Mouse (Mus musculus) intestine, embryonic 14.5 days (tissue): ENCODE data around the gene Gm49380. TPM values are rescaled to one million over a fixed set of nuclear protein-coding genes. Genes with fewer than 3 reads are reported as not detected.

Experiments
- ATAC-seq: fragments of 200-750 bp; cut with Nextera tagmentation; replicated peaks from 2 replicates; pipeline ENCODE4 v1.8.0; 2017; ENCODE audit warnings: low read depth, moderate number of reproducible peaks, moderate TSS enrichment, moderate library complexity; ENCODE audit not compliant: low FRiP score, low TSS enrichment
- DNase-seq: peaks from one replicate; pipeline ENCODE4 v3.0.0-alpha.2; 2018; ENCODE audit warnings: low spot score
- H3K27ac ChIP-seq: fragments of 300-500 bp; sonication (generic); 2 replicates; pipeline ENCODE4 v1.5.1; 2014; ENCODE audit warnings: low read depth, mild to moderate bottlenecking, control low read depth
- H3K27me3 ChIP-seq: fragments of 300-500 bp; sonication (generic); replicated peaks from 2 replicates; pipeline ENCODE4 v1.6.1; 2014; ENCODE audit warnings: low read length, control low read depth; ENCODE audit not compliant: control insufficient read depth, insufficient read depth
- H3K36me3 ChIP-seq: fragments of 300-500 bp; sonication (generic); 2 replicates; pipeline ENCODE4 v1.6.1; 2014; ENCODE audit warnings: low read length, control low read depth; ENCODE audit not compliant: control insufficient read depth, insufficient read depth
- H3K4me1 ChIP-seq: fragments of 300-500 bp; sonication (generic); replicated peaks from 2 replicates; pipeline ENCODE4 v1.6.1; 2014; ENCODE audit warnings: low read length, control low read depth, mixed read lengths; ENCODE audit not compliant: control insufficient read depth, insufficient read depth
- H3K4me2 ChIP-seq: fragments of 300-500 bp; sonication (generic); 2 replicates; pipeline ENCODE4 v1.6.1; 2014; ENCODE audit warnings: low read length
- H3K4me3 ChIP-seq: fragments of 300-500 bp; sonication (generic); 2 replicates; pipeline ENCODE4 v1.5.1; 2014; ENCODE audit warnings: low read depth, low read length, control low read depth, mixed read lengths
- H3K9ac ChIP-seq: fragments of 300-500 bp; sonication (generic); 2 replicates; pipeline ENCODE4 v1.6.1; 2014; ENCODE audit warnings: mild to moderate bottlenecking, low read length
- H3K9me3 ChIP-seq: fragments of 300-500 bp; sonication (generic); 2 replicates; pipeline ENCODE4 v1.6.1; 2016; ENCODE audit warnings: low read length, control low read depth; ENCODE audit not compliant: control insufficient read depth
- WGBS: fragments of 180-500 bp; shearing (Covaris S2); extraction: QIAGEN DNeasy Blood & Tissue Kit; methylation state at CpG from one replicate; pipeline ENCODE4 v1.1.7; 2014; 5-methylcytosine and 5-hydroxymethylcytosine counted together
- polyA plus RNA-seq: library from polyadenylated mRNA; unstranded; fragments of >200 nt; fragmentation: Nextera tagmentation; extraction: Ambion mirVana; gene quantifications from 2 replicates; pipeline ENCODE4 v1.2.1, GENCODE M21; 2014

Gene Gm49380
- polyA plus RNA-seq, 1 experiment from 2014 or later, result 0.14 TPM

DNA sequence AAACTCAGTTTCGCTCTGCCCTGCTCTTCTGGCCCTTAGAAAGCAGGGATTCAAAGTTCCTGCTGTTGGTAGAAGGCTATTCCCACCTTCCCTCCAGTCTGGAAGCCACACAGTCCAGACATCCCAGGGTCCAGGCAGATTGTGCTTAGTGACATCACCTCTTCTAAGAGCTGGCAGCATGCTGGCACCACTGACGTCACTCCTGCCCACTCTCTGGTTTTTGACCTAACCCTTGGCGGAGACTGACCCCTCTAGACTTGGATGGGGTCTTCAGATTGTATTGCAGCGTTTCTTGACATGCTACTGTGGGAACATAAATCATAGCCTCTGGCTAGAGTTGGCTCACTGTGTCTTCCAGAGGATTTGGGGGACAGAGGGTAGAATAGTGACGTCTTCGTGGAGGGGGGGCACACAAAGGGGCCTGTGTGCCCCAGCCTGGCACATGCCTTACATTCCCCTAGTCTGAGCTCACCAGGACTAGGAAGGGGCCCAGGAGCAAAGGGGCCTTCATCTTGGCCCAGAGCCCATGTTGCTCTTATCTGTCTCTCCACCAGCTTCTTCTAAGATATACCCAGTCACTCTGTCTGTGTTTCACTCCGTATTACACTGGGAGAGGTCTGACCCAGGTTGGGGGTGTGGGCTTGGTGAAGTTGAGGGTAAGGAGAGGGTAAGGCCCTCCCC lies 22.6 kb upstream of the Gm49380 start:
- no peak for ATAC-seq
- peak overlapping the region; percentile 75; the same call in 1 of the 2 replicates for H3K27ac ChIP-seq
- peaks cover 19% of the 10 kb centered on the region; the same call in 1 of the 2 replicates for H3K27me3 ChIP-seq
- peaks cover 38% of the 10 kb centered on the region for H3K4me1 ChIP-seq
- peak overlapping the region; percentile 60 for H3K4me3 ChIP-seq
- DNase-seq, result no peak
- WGBS, result 42% methylated on average over 7 of the region's 7 CpGs
- peak overlapping the region; percentile 62 for H3K9ac ChIP-seq
- H3K4me2 ChIP-seq, result peak overlapping the region; percentile 56
- peaks cover 28% of the 10 kb centered on the region for H3K36me3 ChIP-seq
- H3K9me3 ChIP-seq, result no peaks in the 10 kb centered on the region

DNA sequence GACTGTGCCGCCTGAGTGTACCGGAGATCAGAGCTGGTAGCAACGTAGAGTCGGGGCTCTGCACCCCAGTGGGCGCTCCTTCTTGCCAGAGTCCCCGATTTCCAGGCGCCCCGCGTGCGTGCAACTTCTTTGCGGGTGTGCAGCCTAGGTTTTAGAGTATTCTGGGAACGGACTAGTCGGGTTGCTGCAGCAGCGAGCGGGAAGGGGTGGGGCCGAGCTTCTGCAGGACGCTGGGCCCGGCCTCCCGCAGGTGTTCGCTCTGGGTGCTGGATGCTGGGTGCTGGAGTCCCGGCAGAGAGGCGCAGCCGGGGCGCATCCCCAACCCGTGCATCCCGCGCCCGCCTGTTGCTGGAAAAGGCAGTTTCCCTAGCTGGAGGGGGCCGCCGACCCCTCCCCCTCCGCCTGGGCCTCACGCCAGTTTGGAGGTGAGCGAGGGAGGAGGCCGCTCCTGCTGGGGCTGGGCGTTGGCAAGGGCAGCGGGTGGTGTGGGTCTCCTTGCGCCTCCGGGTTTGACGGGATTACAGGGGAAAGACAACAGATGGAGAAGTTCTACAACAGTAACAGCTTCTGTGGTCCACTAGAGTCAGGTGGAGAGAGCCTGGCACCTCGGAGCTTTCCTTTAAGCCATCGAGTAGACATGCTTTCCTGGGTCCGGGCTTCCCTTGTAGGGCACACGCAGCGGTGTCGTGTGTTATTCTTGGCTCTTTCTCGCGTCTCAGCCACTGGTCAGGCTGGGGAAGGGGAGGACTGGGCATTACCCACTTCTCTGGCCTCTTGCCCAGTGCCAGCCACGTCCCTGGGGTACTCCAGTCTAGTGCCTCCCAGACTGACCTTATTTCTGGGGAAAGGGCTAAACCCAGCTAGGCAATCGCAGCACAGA lies 21.8 kb upstream of the Gm49380 start:
- 3% methylated on average over 49 of the region's 49 CpGs for WGBS
- peaks cover 21% of the 10 kb centered on the region for H3K36me3 ChIP-seq
- H3K27ac ChIP-seq, result peak overlapping the region; percentile 75
- H3K4me2 ChIP-seq, result peak overlapping the region; percentile 56
- peak overlapping the region; percentile 62 for H3K9ac ChIP-seq
- peaks cover 19% of the 10 kb centered on the region; the same call in 1 of the 2 replicates for H3K27me3 ChIP-seq
- ATAC-seq (peak; percentile 16; the same call in 1 of the 2 replicates), DNase-seq (peak; percentile 85)
- H3K4me1 ChIP-seq, result peaks cover 45% of the 10 kb centered on the region
- peak overlapping the region; percentile 60 for H3K4me3 ChIP-seq
- no peaks in the 10 kb centered on the region for H3K9me3 ChIP-seq

DNA sequence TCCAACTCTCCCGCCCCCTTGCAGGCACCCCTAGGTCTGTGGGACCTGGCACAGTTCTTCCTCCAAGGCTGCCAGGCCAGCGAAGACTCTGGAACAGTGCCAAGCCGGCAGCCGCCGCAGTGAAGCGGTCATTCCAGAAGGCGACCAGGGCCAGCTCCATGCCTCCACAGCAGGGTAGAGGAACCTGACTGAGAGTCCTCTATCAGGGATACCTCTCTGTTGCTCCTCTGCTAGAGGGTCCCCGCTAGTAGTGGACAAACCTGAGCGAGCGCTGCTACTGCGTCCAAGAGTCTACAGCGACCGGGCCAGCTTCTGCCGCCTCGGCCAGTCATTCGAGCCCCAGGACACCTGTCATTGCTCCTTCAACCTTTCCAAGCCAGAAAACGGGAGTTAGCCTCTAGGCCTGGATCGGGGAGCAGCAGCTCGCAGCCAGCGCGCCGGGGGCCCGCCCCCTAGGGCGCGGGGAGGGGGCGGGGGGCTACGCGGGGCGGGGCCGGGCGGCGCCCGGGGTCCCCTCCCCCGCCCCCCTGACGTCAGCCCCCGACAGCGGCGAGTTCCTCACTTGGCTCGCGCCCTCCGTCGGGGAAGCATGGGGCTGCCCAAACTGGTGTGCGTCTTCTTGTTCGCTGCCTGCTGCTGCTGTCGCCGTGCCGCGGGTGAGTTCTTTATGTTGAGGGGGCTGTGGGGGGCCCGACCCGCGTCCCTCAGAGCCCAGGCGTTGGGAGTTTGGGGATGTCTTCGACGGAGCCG lies 21.0 kb upstream of the Gm49380 start, which contains the start of gene Mcam:
Gene Mcam (plus strand): TSS at position 369 of the 750 bp plus-strand sequence.
- H3K9me3 ChIP-seq, result no peaks in the 10 kb centered on the region
- H3K27ac ChIP-seq, result peak within 1 kb of the TSS; percentile 75
- H3K4me1 ChIP-seq, result peaks cover 52% of the 10 kb centered on the region
- ATAC-seq (peak; percentile 64), DNase-seq (peak; percentile 81)
- H3K36me3 ChIP-seq, result peaks cover 12% of the 10 kb centered on the region
- peak within 1 kb of the TSS; percentile 60 for H3K4me3 ChIP-seq
- H3K27me3 ChIP-seq, result peaks cover 19% of the 10 kb centered on the region; the same call in 1 of the 2 replicates
- H3K9ac ChIP-seq, result peak within 1 kb of the TSS; percentile 62
- H3K4me2 ChIP-seq, result peak within 1 kb of the TSS; percentile 56
- WGBS, result 2% methylated on average over 34 of the region's 55 CpGs

DNA sequence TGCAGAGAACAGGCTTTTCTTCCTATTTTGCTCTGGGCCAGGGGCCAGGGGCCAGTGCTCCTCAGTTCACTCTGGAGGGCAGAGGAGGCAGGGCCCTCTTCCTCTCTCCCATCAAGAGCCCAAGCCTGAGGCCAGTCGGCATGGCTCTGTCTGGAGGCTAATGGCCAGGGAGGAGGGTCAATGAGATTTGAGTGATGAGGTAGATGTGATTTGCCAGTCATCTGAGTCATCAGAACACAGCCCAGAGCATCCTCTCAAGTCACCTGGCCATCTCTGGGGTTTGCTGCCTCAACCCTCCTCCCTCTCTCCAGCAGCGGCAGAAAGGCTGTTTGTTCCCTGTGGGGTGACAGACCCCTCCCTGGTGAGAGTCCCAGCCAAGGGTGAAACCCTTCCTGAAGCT lies 20.0 kb upstream of the Gm49380 start:
- peak overlapping the region; percentile 56 for H3K4me2 ChIP-seq
- H3K27ac ChIP-seq, result peak overlapping the region; percentile 75; the same call in 1 of the 2 replicates
- 17% methylated on average over 2 of the region's 2 CpGs for WGBS
- no peak for DNase-seq
- peaks cover 19% of the 10 kb centered on the region; the same call in 1 of the 2 replicates for H3K27me3 ChIP-seq
- H3K4me1 ChIP-seq, result peaks cover 54% of the 10 kb centered on the region
- no peak for ATAC-seq
- H3K9ac ChIP-seq, result 0 out of 2 replicates have a peak overlapping the region, but pooled peaks have one; percentile 3
- no peaks in the 10 kb centered on the region for H3K9me3 ChIP-seq
- peak overlapping the region; percentile 60 for H3K4me3 ChIP-seq
- H3K36me3 ChIP-seq, result peaks cover 4% of the 10 kb centered on the region; the same call in 1 of the 2 replicates

DNA sequence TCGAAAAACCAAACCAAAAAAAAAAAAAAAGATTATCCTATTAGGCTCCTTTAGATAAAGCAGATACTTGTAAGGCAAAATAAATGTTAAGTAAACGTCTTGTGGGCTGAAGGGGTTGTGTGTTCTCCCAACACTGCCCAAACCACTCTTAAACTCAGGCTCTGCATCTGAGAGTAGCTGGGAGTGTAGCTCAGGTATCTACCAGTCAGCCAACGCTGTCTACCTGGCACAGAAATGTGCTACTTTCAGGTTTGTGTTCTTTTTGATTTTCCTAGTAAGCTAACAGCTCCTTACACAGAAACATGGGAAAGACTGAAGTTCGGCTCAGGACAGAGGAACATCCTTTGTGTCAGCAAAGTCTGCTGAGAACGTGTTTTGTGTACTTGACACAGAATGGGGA lies 18.9 kb upstream of the Gm49380 start:
- Histone ChIP-seq H3K4me1 (peaks cover 54% of the 10 kb centered on the region), H3K27me3 (peaks cover 19% of the 10 kb centered on the region; the same call in 1 of the 2 replicates), H3K36me3 (peaks cover 2% of the 10 kb centered on the region; the same call in 1 of the 2 replicates), H3K9me3 (no peaks in the 10 kb centered on the region), H3K4me3 (no peak overlapping the region), H3K27ac (no peak overlapping the region), H3K9ac (no peak overlapping the region), H3K4me2 (no peak overlapping the region)
- 56% methylated on average over 5 of the region's 5 CpGs for WGBS
- no peak for ATAC-seq
- DNase-seq, result no peak

DNA sequence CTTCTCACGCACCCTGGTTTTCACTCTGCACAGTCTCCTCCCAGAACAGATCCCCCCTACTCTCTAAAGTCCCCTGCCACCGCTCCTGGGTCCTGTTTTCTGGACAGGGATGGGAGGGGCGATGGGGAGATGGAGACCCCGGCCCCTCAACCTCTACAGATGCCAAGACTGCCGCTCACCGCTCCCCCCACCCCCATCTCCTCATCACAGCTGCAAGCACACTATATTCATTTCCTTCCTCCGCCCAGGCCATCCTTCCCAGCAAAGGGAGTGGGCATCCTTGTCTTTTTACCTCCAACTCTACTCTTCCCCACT lies 17.9 kb upstream of the Gm49380 start:
- Histone ChIP-seq H3K27me3 (peaks cover 19% of the 10 kb centered on the region; the same call in 1 of the 2 replicates), H3K36me3 (no peaks in the 10 kb centered on the region), H3K4me2 (peak overlapping the region; percentile 81; the same call in 1 of the 2 replicates), H3K9ac (no peak overlapping the region), H3K4me1 (peaks cover 55% of the 10 kb centered on the region), H3K9me3 (no peaks in the 10 kb centered on the region), H3K4me3 (no peak overlapping the region), H3K27ac (peak overlapping the region; percentile 89; the same call in 1 of the 2 replicates)
- DNase-seq, result no peak
- ATAC-seq, result no peak
- 43% methylated on average over 7 of the region's 7 CpGs for WGBS

DNA sequence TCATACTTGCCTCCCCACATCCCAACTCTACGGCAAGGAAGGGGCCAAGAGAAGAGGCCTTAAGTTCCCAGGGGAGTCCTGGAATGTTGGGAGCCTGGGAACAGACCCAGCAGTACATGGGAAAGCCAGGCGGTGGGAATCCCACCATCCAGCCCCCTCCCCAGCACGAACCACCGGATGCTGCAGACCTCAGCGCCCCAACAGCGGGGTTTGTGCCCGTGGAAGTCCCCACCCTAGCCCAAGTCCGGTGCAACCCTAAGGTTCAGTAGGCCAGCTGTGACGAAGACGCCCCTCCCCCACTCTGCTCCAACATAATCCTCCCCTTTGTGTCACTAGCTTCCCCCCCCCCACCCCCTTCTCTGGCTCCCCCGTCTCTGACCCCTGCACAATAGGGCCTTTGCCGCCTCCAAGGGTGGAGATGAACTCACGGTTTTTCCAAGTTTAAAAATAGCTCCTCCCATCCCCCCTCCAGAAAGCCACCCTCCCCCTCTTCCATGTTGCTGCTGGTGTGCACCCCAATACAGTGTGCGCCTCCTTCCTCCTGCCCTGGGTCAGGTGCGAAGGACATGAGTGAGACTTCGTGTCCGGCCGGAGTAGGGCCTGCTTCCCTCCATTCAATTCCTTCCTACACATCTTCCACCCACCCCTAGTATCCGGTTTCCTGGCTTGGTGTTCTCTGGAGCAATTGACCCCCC lies 17.4 kb upstream of the Gm49380 start:
- DNase-seq (no peak), ATAC-seq (peak; percentile 20)
- peak overlapping the region; percentile 43; the same call in 1 of the 2 replicates for H3K9ac ChIP-seq
- H3K4me2 ChIP-seq, result peak overlapping the region; percentile 81
- H3K4me3 ChIP-seq, result no peak overlapping the region
- peaks cover 15% of the 10 kb centered on the region; the same call in 1 of the 2 replicates for H3K27me3 ChIP-seq
- no peaks in the 10 kb centered on the region for H3K9me3 ChIP-seq
- H3K36me3 ChIP-seq, result no peaks in the 10 kb centered on the region
- H3K4me1 ChIP-seq, result peaks cover 51% of the 10 kb centered on the region
- H3K27ac ChIP-seq, result peak overlapping the region; percentile 89
- WGBS, result 25% methylated on average over 19 of the region's 19 CpGs
